Mouse (Mus musculus) cerebellum, postnatal 4 days (tissue): ENCODE measurements around the gene Col6a5.

Experiments used
- DNase-seq, 2 experiments: peaks; one replicate each; pipeline ENCODE4 v3.0.0; 2022; ENCODE audit warnings: low spot score in 2 of 2, mixed read lengths in 1 of 2

The Col6a5 gene

DNA sequence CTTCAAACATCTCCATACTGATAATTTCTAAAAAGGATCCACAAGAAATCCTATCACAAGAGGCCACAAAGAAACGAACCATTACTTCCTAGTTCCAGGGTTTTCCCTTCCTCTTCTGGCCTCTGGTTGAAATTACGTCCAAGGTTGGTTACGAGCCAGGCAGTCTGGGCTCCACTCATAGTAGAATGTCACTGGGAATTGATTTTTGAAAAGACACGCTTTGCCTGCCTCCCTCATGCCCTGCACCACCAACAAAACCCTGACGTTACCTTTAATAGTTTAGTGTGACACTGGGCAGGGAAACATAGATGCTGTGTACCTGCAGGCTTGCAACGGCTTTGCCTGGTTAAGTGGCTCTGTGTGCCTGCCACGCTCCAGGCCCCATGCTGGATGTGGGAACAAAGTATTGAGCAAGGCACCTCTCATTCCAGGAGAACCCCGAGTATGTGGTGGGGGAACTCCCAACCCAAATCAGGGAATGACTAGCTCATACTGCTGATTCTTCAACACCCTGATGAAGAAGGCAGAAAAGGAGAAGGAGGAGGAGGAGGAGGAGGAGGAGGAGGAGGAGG is 133.3 kb downstream of the Col6a5 start:
- no peak for DNase-seq

GRCm38 (mm10) chr9:105820711-105821110 is 139.7 kb downstream of the Col6a5 start:
- DNase-seq: no peak

DNA sequence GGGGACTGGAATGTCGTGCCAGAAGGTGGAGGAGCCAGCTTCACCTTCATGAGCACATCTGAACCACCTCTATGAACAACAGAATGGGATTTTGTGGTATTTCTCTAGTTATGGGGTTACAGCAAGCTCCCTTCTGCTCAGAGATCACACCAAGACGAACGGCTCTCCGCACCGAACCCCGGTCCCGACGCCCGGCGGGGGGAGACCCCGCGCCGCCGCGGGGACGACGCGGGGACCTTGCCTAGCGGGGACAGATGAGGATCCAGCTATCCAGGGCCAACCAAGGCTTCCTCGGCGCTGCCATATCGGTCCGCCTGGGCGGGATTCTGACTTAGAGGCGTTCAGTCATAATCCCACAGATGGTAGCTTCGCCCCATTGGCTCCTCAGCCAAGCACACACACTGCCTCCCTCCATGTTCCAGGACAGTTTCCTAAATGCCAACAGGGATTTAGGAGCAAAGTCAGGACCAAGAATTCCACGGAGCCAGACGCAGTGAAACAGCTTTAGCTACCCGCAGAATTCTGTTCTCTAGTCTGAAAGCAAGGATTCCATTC is 141.2 kb downstream of the Col6a5 start:
- DNase-seq: no peak

DNA sequence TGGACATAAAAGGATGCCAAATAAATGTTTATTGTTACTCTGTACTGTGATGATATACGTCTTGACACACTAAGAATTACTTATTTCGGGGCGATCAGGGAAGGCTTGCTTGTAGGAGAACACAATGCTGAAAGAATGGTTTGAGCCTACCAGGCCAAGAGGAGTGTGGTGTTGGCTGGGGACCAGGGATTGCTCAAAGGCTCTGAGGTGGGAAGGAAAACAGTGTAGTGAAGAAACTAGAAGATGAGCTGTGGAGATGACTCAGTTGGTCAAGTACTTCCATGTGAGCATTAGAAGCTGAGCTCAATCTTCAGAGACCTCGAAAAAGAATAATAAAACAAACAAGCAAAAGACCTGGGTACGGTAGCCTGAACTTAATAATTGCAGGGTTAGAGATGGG is 146.0 kb downstream of the Col6a5 start:
- DNase-seq: no peak

GRCm38 (mm10) chr9:105811458-105811857 is 149.0 kb downstream of the Col6a5 start:
- no peak for DNase-seq

GRCm38 (mm10) chr9:105808920-105809505 is 151.4 kb downstream of the Col6a5 start:
- no peak for DNase-seq
